Mouse (Mus musculus) gastrocnemius, adult 2 months (tissue): ENCODE measurements at regions not wholly inside any gene's neighbourhood (a gene's known extent, or its start where the extent isn't known, plus 50 kb on each side); places are given as distances from the start of the nearest gene placed in this dataset.

Experiments used
- DNase-seq: peaks from one replicate; pipeline ENCODE4 v3.0.0; 2022
- H3K27ac ChIP-seq: fragments of 200-600 bp; 2 replicates; pipeline ENCODE4 v1.8.1; 2022; ENCODE audit warnings: mild to moderate bottlenecking
- H3K4me3 ChIP-seq: fragments of 200-600 bp; 2 replicates; pipeline ENCODE4 v1.8.1; 2022; ENCODE audit warnings: mild to moderate bottlenecking, moderate library complexity
- CTCF ChIP-seq: fragments of 200-600 bp; IDR thresholded peaks from 2 replicates; pipeline ENCODE4 v1.8.1; 2022; ENCODE audit warnings: antibody characterized with exemption, mild to moderate bottlenecking, moderate library complexity
- intact Hi-C: fragments of 180-260 bp; cut with DNase I; formaldehyde crosslinking; loops from one replicate; pipeline ENCODE4 v1.15.1; 2025

GRCm38 (mm10) chr7:136275651-136276050 is 559.5 kb upstream of the Mki67 start:
- Histone ChIP-seq H3K4me3 (no peak overlapping the region), H3K27ac (no peak overlapping the region)
- intact Hi-C loops: no loop called here
- no peak for DNase-seq
- TF ChIP-seq CTCF: no peak

GRCm38 (mm10) chr7:136283770-136284169 is 567.6 kb upstream of the Mki67 start:
- H3K27ac ChIP-seq: no peak overlapping the region
- no peak overlapping the region for H3K4me3 ChIP-seq
- intact Hi-C loops: no loop called here
- no peak for DNase-seq
- no peak for TF ChIP-seq CTCF

GRCm38 (mm10) chr7:136285606-136286005 is 569.4 kb upstream of the Mki67 start:
- H3K27ac ChIP-seq: no peak overlapping the region
- intact Hi-C loops: no loop called here
- DNase-seq: no peak
- TF ChIP-seq CTCF: peak; percentile 13; the same call in 1 of the 2 replicates
- H3K4me3 ChIP-seq: no peak overlapping the region

GRCm38 (mm10) chr7:136293536-136294145 is 577.5 kb upstream of the Mki67 start:
- intact Hi-C loops: no loop called here
- H3K4me3 ChIP-seq: no peak overlapping the region
- DNase-seq: no peak
- TF ChIP-seq CTCF: no peak
- no peak overlapping the region for H3K27ac ChIP-seq

- peak; percentile 26 for DNase-seq
- peak; percentile 47 for TF ChIP-seq CTCF
- no peak overlapping the region for H3K27ac ChIP-seq
- intact Hi-C loops: no loop called here
- H3K4me3 ChIP-seq: no peak overlapping the region
Observed at GRCm38 (mm10) chr7:136294445-136294844, 578.3 kb upstream of the Mki67 start.

GRCm38 (mm10) chr7:136297901-136298513 is 581.8 kb upstream of the Mki67 start:
- no peak overlapping the region for H3K4me3 ChIP-seq
- peak; percentile 32; the same call in 1 of the 2 replicates for TF ChIP-seq CTCF
- intact Hi-C loops: no loop called here
- no peak for DNase-seq
- no peak overlapping the region for H3K27ac ChIP-seq

- Histone ChIP-seq H3K27ac (no peak overlapping the region), H3K4me3 (no peak overlapping the region)
- intact Hi-C loops: no loop called here
- no peak for DNase-seq
- no peak for TF ChIP-seq CTCF
Observed at GRCm38 (mm10) chr7:136306137-136306536, 588.3 kb upstream of the Mgmt start.

GRCm38 (mm10) chr7:136308765-136309164 is 585.6 kb upstream of the Mgmt start:
- TF ChIP-seq CTCF: no peak
- Histone ChIP-seq H3K27ac (no peak overlapping the region), H3K4me3 (no peak overlapping the region)
- intact Hi-C loops: no loop called here
- DNase-seq: no peak

GRCm38 (mm10) chr7:136327281-136327680 is 567.1 kb upstream of the Mgmt start:
- intact Hi-C loops: no loop called here
- TF ChIP-seq CTCF: no peak
- Histone ChIP-seq H3K4me3 (no peak overlapping the region), H3K27ac (no peak overlapping the region)
- DNase-seq: peak; percentile 30

- no peak for DNase-seq
- intact Hi-C loops: no loop called here
- Histone ChIP-seq H3K27ac (no peak overlapping the region), H3K4me3 (no peak overlapping the region)
- TF ChIP-seq CTCF: no peak
Observed at GRCm38 (mm10) chr7:136330431-136330830, 564.0 kb upstream of the Mgmt start.

GRCm38 (mm10) chr7:136332805-136333204 is 561.6 kb upstream of the Mgmt start:
- H3K4me3 ChIP-seq: no peak overlapping the region

GRCm38 (mm10) chr7:136341599-136342210 is 552.7 kb upstream of the Mgmt start:
- no peak for TF ChIP-seq CTCF
- Histone ChIP-seq H3K4me3 (no peak overlapping the region), H3K27ac (peak overlapping the region; percentile 12; the same call in 1 of the 2 replicates)
- intact Hi-C loops: no loop called here
- no peak for DNase-seq

More at GRCm38 (mm10) chr7:136332805-136333204, 561.6 kb upstream of the Mgmt start:
- intact Hi-C loops: no loop called here
- no peak for TF ChIP-seq CTCF
- DNase-seq: no peak
- H3K27ac ChIP-seq: no peak overlapping the region

GRCm38 (mm10) chr7:136342211-136342799 is 552.1 kb upstream of the Mgmt start:
- intact Hi-C loops: no loop called here
- no peak for DNase-seq

More at GRCm38 (mm10) chr7:136342211-136342799, 552.1 kb upstream of the Mgmt start:
- Histone ChIP-seq H3K4me3 (no peak overlapping the region), H3K27ac (0 out of 2 replicates have a peak overlapping the region, but pooled peaks have one; percentile 20)
- no peak for TF ChIP-seq CTCF
